Mouse (Mus musculus): ENCODE data around the gene Psmd2. TPM values are rescaled to one million over a fixed set of nuclear protein-coding genes. Genes with fewer than 3 reads are reported as not detected.
"Not testable (repeated sequence)": the region's sequence is repeated elsewhere in the genome, so short reads cannot be mapped to it uniquely, and the experiment has no call there.

Gene Psmd2
- polyA plus RNA-seq, 1 experiment from 2014 or later, result 445 TPM

DNA sequence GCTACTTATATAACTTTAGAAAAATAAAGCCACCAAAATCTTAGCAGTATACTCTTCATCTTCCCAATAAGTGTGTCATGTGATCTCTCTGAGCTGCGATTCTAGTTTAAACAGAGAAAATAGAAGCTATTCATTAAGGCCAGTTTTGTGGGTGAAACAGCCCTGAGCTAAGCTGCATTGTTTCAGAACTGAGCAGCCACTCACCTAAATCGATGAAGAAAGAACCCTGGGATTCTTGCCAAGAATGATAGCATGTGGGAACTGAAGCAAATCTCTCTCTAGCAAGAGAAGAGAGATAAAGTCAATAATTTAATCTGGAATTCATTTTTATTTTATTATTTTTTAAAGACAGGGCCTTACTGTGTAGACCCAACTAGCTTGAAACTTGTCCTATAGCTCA lies 28.2 kb upstream of the Psmd2 start:
- peaks cover 30% of the 10 kb centered on the region for H3K4me1 ChIP-seq
- H3K4me2 ChIP-seq, result no peak overlapping the region
- peaks cover 9% of the 10 kb centered on the region; the same call in 1 of the 2 replicates for H3K27me3 ChIP-seq
- H3K9ac ChIP-seq, result no peak overlapping the region
- WGBS, result 14% methylated on average over 2 of the region's 2 CpGs
- H3K4me3 ChIP-seq (replicated peaks), result no peak overlapping the region
- no peak for ATAC-seq (ENCODE audit: low FRiP score)
- H3K9me3 ChIP-seq, result no peaks in the 10 kb centered on the region
- no peak overlapping the region for H3K27ac ChIP-seq
- H3K36me3 ChIP-seq (replicated peaks), result no peaks in the 10 kb centered on the region

- H3K9me3 ChIP-seq, result no peaks in the 10 kb centered on the region
- WGBS, result 56% methylated on average over 11 of the region's 11 CpGs
- H3K4me2 ChIP-seq, result peak overlapping the region; percentile 94
- no peak overlapping the region for H3K27ac ChIP-seq
- H3K36me3 ChIP-seq (replicated peaks), result no peaks in the 10 kb centered on the region
- peaks cover 17% of the 10 kb centered on the region for H3K4me1 ChIP-seq
- H3K27me3 ChIP-seq, result peaks cover 13% of the 10 kb centered on the region
- no peak overlapping the region for H3K4me3 ChIP-seq (replicated peaks)
- H3K9ac ChIP-seq, result no peak overlapping the region
- ATAC-seq (ENCODE audit: low FRiP score), result no peak
Measured at GRCm38 (mm10) chr16:20628871-20629391, 22.5 kb upstream of the Psmd2 start.

DNA sequence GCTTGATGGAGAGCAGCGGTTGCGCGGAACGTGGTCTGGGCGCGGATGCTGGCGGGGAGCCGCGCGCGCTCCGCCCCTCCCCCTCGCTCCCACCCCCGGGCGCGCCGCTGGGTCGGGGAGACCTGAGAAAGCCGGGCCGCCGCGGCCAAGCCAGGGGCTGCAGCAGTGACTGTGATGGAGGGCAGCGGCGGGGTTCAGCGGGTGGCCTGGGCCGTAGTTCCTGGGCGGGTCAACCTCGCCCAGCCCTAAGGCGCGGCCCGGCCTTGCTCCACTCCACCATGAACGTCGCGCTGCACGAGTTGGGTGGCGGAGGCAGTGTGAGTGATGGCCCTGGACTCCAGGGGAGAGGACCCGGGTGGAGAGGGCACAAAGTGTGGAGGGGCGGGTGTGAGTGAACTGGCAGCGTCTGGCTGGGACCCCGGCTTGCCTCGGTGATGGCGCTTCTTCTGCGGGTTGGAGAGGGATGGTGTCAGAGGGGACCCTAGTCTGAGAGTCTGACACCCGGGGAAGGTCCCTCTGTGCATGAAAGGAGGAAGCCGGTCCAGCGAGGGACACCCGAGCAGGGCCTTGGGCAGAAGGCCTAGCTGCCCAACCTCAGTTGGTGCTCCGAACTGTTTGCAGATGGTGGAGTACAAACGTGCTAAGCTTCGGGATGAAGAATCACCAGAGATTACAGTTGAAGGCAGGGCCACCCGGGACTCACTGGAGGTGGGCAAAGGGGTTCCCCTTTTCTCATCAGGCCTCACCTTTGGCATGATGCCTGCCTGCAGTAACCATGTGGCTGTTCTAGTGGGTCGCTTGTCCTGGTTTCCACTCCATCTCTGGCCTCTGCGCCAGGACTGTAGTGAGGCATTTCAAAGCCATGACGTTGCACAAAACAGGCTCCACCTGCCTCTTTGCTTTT lies 21.5 kb upstream of the Psmd2 start, which contains the start of gene Ece2:
TSS of gene Ece2 (plus strand) at position 98 of the 904 bp plus-strand sequence.
- peak within 1 kb of the TSS; percentile 53; the same call in 1 of the 2 replicates for H3K27ac ChIP-seq
- WGBS, result 7% methylated on average over 49 of the region's 54 CpGs

GRCm38 (mm10) chr16:20637410-20637809 lies 14.0 kb upstream of the Psmd2 start:
- H3K4me3 ChIP-seq (replicated peaks), result no peak overlapping the region
- H3K9ac ChIP-seq, result no peak overlapping the region
- H3K36me3 ChIP-seq (replicated peaks), result no peaks in the 10 kb centered on the region
- H3K27me3 ChIP-seq, result no peaks in the 10 kb centered on the region
- no peak for ATAC-seq (ENCODE audit: low FRiP score)
- H3K4me2 ChIP-seq, result no peak overlapping the region
- H3K9me3 ChIP-seq, result no peaks in the 10 kb centered on the region
- no peak overlapping the region for H3K27ac ChIP-seq
- no peaks in the 10 kb centered on the region for H3K4me1 ChIP-seq
- WGBS, result 82% methylated on average over 8 of the region's 8 CpGs

More for the DNA sequence above, 21.5 kb upstream of the Psmd2 start, which contains the start of gene Ece2:
- Histone ChIP-seq H3K9me3 (no peaks in the 10 kb centered on the region), H3K27me3 (peaks cover 13% of the 10 kb centered on the region), H3K4me1 (peaks cover 17% of the 10 kb centered on the region), H3K36me3 (replicated peaks) (no peaks in the 10 kb centered on the region), H3K9ac (peak within 1 kb of the TSS; percentile 75), H3K4me3 (replicated peaks) (peak within 1 kb of the TSS; percentile 64), H3K4me2 (peak within 1 kb of the TSS; percentile 94)
- peak; percentile 70 for ATAC-seq (ENCODE audit: low FRiP score)

- ATAC-seq (ENCODE audit: low FRiP score), result no peak
- Histone ChIP-seq H3K4me1 (no peaks in the 10 kb centered on the region), H3K27ac (no peak overlapping the region), H3K9ac (no peak overlapping the region), H3K4me3 (replicated peaks) (no peak overlapping the region), H3K27me3 (no peaks in the 10 kb centered on the region), H3K9me3 (no peaks in the 10 kb centered on the region), H3K36me3 (replicated peaks) (no peaks in the 10 kb centered on the region), H3K4me2 (no peak overlapping the region)
- WGBS, result 83% methylated on average over 8 of the region's 8 CpGs
Measured at GRCm38 (mm10) chr16:20638367-20638766, 13.1 kb upstream of the Psmd2 start.

DNA sequence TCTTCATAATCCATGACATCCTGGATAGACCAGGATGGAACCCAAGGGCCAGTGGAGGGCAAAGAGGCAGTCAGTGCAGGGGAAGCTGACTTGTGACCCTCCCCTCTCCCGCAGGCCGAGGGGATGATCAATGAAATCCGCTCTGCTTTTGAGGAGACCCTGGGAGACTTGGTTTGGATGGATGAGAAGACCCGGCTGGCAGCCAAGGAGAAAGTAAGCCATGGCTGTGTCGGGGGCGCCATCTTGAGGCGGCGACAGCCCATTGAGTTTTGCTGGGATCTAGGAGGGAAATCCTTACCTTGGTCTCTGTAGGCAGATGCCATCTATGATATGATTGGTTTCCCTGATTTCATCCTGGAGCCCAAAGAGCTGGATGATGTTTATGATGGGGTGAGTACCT lies 9.3 kb upstream of the Psmd2 start:
- Histone ChIP-seq H3K27ac (no peak overlapping the region), H3K9me3 (no peaks in the 10 kb centered on the region), H3K4me3 (replicated peaks) (no peak overlapping the region), H3K9ac (no peak overlapping the region), H3K4me1 (no peaks in the 10 kb centered on the region), H3K27me3 (no peaks in the 10 kb centered on the region), H3K4me2 (no peak overlapping the region), H3K36me3 (replicated peaks) (no peaks in the 10 kb centered on the region)
- peak; percentile 76; the same call in 1 of the 2 replicates for ATAC-seq (ENCODE audit: low FRiP score)
- 2% methylated on average over 8 of the region's 8 CpGs for WGBS

DNA sequence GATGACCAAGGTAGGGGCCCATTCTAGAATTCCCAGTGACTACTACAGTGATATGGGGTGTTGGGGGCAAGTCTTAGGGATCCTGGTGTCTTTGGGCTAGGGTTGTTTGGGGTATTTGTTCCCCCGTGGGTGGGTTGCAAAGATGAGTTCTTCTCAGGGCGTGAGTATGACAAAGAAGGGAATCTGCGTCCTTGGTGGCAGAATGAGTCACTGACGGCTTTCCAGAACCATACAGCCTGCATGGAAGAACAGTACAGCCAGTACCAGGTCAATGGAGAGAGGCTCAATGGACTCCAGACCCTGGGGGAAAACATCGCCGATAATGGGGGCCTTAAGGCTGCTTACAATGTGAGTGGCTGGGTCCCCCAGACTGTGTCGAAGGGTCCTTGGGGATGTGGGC lies 7.5 kb upstream of the Psmd2 start:
- Histone ChIP-seq H3K4me2 (no peak overlapping the region), H3K9ac (no peak overlapping the region), H3K4me1 (no peaks in the 10 kb centered on the region), H3K27me3 (no peaks in the 10 kb centered on the region), H3K9me3 (no peaks in the 10 kb centered on the region), H3K27ac (no peak overlapping the region), H3K36me3 (replicated peaks) (no peaks in the 10 kb centered on the region), H3K4me3 (replicated peaks) (no peak overlapping the region)
- 89% methylated on average over 7 of the region's 7 CpGs for WGBS
- no peak for ATAC-seq (ENCODE audit: low FRiP score)

DNA sequence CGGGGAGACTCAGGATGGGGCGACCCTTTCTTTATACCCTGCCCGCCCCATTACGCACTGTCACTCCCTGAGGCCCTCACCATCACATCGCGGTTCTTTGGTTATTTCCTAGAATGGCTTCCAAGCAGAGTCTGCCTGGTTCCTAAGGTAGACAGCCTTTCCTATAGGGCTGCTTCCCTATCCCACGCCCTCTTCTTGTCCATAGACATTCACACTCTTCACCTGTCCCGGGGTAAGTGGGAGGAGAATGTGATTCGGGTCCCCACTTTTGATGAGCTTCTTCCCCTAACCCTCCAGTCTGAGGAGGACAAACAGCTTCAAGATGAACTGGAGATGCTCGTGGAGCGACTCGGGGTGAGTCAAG lies 477 bp downstream of the Psmd2 start:
- Histone ChIP-seq H3K4me2 (peak overlapping the region; percentile 94), H3K27ac (no peak overlapping the region; the same call in 1 of the 2 replicates), H3K36me3 (replicated peaks) (peaks cover 26% of the 10 kb centered on the region), H3K9me3 (no peaks in the 10 kb centered on the region), H3K27me3 (no peaks in the 10 kb centered on the region), H3K9ac (peak overlapping the region; percentile 87), H3K4me1 (peaks cover 16% of the 10 kb centered on the region), H3K4me3 (replicated peaks) (peak overlapping the region; percentile 93)
- 7% methylated on average over 9 of the region's 12 CpGs for WGBS
- ATAC-seq (ENCODE audit: low FRiP score), result no peak

DNA sequence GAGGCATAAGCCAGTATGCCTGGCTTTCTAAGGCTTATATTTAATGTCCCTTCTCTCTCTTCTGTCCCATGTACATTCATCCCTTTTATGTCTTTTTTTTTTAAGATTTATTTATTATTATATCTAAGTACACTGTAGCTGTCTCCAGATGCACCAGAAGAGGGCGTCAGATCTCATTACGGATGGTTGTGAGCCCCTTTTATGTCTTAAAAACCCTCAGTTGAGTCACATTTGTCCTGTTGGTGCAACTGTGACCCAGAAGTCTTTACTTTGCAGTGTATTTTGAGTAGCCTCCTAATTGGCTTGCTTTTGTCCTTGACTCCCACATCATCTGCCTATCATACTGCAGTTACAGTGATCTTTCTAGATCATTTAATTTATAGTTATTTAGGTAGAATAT lies 1.9 kb downstream of the Psmd2 start:
- H3K9ac ChIP-seq, result no peak overlapping the region
- H3K9me3 ChIP-seq, result no peaks in the 10 kb centered on the region
- H3K4me1 ChIP-seq, result peaks cover 16% of the 10 kb centered on the region
- H3K4me3 ChIP-seq (replicated peaks), result no peak overlapping the region
- ATAC-seq (ENCODE audit: low FRiP score), result no peak
- WGBS, result 48% methylated on average over 2 of the region's 2 CpGs
- H3K27ac ChIP-seq, result no peak overlapping the region
- H3K27me3 ChIP-seq, result no peaks in the 10 kb centered on the region
- peaks cover 40% of the 10 kb centered on the region for H3K36me3 ChIP-seq (replicated peaks)
- H3K4me2 ChIP-seq, result no peak overlapping the region

DNA sequence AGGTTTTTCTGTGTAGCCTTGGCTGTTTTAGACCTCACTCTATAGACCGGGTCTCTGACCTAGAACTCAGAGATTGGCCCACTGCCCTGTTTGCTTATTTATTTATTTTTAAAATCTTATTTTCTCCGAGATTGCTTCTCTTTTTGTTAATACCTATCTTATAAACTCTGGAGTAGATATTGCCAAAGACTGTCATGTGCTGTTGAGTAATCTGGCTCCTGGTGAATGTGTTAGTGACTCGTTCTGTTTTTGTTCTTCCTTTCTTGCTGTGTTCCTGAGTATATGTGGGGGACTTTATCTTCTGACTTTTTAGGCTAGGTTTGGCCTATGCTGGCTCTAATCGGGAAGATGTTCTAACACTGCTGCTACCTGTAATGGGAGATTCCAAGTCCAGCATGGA lies 6.2 kb downstream of the Psmd2 start:
- H3K9ac ChIP-seq, result no peak overlapping the region
- H3K27ac ChIP-seq, result no peak overlapping the region
- no peaks in the 10 kb centered on the region for H3K27me3 ChIP-seq
- peaks cover 6% of the 10 kb centered on the region for H3K4me1 ChIP-seq
- ATAC-seq (ENCODE audit: low FRiP score), result no peak
- H3K9me3 ChIP-seq, result no peaks in the 10 kb centered on the region
- H3K36me3 ChIP-seq (replicated peaks), result peaks cover 81% of the 10 kb centered on the region
- H3K4me2 ChIP-seq, result no peak overlapping the region
- H3K4me3 ChIP-seq (replicated peaks), result no peak overlapping the region
- 95% methylated on average over 4 of the region's 4 CpGs for WGBS

GRCm38 (mm10) chr16:20668013-20668412 lies 16.6 kb downstream of the Psmd2 start, which contains the start of gene Eif4g1:
Gene Eif4g1 (plus strand): TSS chr16:20668313.
- 89% methylated on average over 5 of the region's 6 CpGs for WGBS
- H3K4me3 ChIP-seq (replicated peaks); H3K9ac ChIP-seq; ATAC-seq (ENCODE audit: low FRiP score); H3K27ac ChIP-seq; H3K27me3 ChIP-seq; H3K9me3 ChIP-seq; H3K4me2 ChIP-seq; H3K4me1 ChIP-seq: not testable (repeated sequence)
- H3K36me3 ChIP-seq (replicated peaks), result peaks cover 10% of the 10 kb centered on the region

DNA sequence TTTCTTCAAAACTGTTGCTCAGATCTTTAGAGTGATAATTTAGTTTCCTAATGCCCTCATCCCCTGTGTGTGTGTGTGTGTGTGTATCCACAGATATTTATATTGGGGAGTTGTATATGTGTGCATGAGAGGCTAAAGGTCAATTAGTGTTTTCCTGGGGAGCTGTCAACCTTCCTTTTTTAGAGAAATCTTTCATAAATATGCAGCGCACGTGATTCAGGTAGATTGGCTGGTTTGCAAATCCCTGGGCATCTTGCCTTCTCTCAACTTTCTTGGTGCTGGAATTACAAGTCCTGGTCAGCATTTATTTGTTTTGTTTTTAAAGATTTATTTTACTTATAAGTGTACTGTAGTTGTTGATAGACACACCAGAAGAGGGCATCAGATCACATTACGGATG lies 18.8 kb downstream of the Psmd2 start:
- peaks cover 8% of the 10 kb centered on the region for H3K36me3 ChIP-seq (replicated peaks)
- WGBS, result 88% methylated on average over 3 of the region's 3 CpGs
- no peak overlapping the region for H3K4me2 ChIP-seq
- no peak for ATAC-seq (ENCODE audit: low FRiP score)
- H3K27me3 ChIP-seq, result no peaks in the 10 kb centered on the region
- no peak overlapping the region for H3K4me3 ChIP-seq (replicated peaks)
- H3K27ac ChIP-seq, result no peak overlapping the region
- peaks cover 21% of the 10 kb centered on the region for H3K4me1 ChIP-seq
- H3K9ac ChIP-seq, result no peak overlapping the region
- H3K9me3 ChIP-seq, result no peaks in the 10 kb centered on the region
